Mouse (Mus musculus) liver, embryonic 14.5 days (tissue): Measurements from ENCODE around the gene Phf1.

Source experiments
- CTCF ChIP-seq: IDR thresholded peaks from 2 replicates; pipeline ENCODE4 v1.5.1; 2016; ENCODE audit warnings: antibody characterized with exemption, low read depth, control low read depth
- EP300 ChIP-seq: IDR thresholded peaks from 2 replicates; pipeline ENCODE4 v1.6.1; 2016; ENCODE audit warnings: antibody characterized with exemption, low read depth

DNA sequence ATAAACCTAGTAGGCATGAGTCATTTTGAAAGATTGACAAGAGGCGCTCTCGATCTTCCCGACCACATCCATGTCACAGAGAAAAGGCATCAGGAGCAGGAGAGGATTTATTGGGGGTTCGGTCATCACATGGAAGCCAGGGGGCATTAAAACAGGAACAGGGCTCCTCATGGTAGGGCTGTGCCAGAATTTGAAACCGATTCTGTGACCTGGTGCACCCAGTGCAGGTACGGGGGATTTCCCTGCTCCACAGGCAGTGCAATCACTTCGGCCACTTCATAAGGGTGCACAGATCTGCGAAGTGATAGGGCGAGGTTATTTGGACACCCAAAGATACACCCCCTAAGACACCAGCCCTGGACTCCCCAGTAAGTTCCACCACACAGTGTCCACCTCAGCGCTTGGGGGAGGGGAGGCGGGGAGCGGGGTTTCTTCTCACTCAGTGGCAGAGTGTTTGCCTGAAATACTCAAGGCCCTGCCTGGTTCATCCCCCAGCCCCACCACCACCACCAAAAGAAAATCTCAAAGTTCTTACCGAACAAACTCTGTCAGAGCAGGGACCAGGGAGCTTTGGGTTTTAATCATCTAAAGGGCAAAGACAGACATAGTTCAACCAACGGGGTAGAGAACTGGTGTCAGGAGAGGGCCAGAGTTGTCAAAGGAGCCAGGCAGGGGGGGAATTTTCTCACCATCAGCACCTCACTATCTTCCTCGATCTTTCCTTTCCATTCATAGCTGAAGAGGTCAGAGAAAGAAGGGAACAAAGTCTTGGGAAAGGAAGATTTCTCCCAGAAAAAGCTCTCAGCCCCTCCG lies 5.2 kb downstream of the Phf1 start:
- no peak for TF ChIP-seq CTCF
- TF ChIP-seq EP300: no peak
